Mouse (Mus musculus): Measurements from ENCODE around the gene Rpl27a.

Gene Rpl27a

DNA sequence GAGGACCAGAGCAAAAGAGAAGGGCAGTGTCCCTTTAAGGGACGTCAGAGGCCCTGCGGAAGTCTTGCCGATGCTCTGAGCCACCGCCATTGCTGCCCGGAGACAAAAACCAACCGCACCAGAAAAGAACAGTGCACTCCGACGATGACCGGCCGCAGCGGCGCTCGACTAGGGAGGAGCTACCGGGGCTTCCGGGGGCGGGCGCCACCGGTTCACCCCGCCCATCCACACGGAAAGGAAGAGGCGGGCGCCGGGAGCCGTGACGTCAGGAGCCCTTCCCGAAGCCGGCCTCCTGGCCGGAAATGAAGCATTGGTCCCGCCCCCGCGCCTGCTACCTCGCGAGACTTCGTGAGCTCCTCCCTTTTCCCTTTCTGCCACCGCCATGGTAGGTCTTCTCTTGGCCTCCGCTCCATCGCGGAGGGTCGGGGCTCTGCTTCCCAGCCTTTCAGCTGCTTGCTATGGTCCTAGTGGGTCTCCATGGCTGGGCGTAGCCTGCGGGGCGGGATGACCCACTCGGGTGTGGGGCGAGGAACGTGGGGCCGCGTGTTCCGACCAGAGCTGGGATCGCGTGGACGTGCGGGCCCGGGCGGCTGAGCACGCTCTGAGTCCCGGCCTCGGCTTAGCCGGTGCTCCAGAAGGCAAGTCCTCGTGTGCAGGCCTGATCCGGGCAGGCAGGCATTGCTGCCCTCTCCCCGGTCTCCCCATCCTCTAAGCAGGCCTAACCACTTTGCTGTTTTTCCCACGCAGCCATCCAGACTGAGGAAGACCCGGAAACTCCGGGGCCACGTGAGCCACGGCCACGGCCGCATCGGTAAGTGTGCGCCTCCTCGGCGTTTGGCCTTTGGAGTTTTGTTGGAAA lies at the start of gene Rpl27a:
Gene Rpl27a (plus strand): TSS at position 310 of the 859 bp plus-strand sequence.
- peak; percentile 95 for DNase-seq (ENCODE audit: low read depth, low spot score)

DNA sequence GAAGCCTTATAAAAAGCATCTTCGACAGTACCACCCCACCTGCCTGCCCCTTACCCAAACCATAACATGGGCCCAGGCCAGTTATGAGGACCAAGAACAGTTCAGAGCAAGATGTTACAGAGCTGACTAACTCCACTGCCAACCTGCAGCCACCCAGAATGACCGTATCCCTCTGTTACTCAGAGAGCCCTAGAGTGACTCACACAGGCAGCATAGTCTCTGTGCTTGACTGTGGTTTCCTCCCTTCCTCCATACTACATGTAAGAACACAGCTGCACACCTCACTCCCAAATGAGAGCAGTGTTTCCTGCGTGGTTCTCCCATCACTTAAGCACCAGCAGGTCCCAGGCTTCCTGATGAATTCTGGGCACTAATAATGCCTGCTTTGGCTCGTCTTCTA lies 48.2 kb upstream of the Rpl27a start:
- DNase-seq (ENCODE audit: low read depth, low spot score), result no peak

- DNase-seq (ENCODE audit: low read depth, low spot score), result no peak
Observed at GRCm38 (mm10) chr7:109477926-109478325, 41.0 kb upstream of the Rpl27a start.

DNA sequence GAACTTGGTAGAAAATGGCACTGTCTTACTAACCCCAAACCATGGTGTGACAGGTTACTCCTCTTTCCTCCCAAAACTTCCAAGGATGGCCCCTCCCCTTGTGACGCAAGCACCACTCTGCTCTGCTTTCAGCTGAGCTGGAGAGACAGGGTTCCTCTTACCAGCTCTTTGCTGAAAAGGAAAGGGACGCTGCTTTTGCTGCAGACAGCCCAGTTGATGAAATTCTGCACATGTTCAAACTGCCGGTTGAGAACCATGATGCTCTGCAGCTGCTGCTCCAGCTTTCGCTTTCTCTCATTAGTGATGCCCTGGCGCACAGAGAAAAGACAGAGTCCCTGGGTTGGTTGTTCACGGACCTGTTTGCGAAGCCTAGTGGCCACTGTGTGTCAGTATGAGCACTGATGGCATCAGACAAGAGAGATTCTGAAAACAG lies 38.2 kb upstream of the Rpl27a start:
- DNase-seq (ENCODE audit: low read depth, low spot score), result no peak

DNA sequence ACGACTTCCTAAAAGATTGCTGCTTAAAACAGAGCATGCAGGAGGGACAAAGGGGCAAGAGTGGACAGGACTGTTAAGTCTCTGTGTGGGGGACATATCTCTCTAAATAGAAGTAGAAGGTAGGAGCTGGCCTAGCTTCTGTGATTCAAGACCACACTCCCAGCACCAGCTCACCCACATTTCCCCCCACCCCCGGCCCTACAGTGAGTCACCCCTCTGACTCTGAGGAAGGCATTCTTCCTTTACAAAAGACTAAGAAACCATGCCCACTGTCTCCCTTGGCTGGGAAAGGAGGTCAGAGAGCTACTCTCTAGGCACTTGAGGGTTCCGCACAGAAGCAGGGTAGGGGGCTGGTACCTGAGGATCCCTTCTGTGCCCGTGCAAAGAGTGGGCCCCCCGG lies 34.7 kb upstream of the Rpl27a start:
- no peak for DNase-seq (ENCODE audit: low read depth, low spot score)

GRCm38 (mm10) chr7:109492616-109493318 lies 26.2 kb upstream of the Rpl27a start:
- no peak for DNase-seq (ENCODE audit: low read depth, low spot score)

GRCm38 (mm10) chr7:109493319-109494316 lies 25.3 kb upstream of the Rpl27a start:
- DNase-seq (ENCODE audit: low read depth, low spot score), result no peak

- no peak for DNase-seq (ENCODE audit: low read depth, low spot score)
Observed at GRCm38 (mm10) chr7:109497507-109497906, 21.4 kb upstream of the Rpl27a start.

- DNase-seq (ENCODE audit: low read depth, low spot score), result no peak
Observed at GRCm38 (mm10) chr7:109507119-109507518, 11.8 kb upstream of the Rpl27a start.

DNA sequence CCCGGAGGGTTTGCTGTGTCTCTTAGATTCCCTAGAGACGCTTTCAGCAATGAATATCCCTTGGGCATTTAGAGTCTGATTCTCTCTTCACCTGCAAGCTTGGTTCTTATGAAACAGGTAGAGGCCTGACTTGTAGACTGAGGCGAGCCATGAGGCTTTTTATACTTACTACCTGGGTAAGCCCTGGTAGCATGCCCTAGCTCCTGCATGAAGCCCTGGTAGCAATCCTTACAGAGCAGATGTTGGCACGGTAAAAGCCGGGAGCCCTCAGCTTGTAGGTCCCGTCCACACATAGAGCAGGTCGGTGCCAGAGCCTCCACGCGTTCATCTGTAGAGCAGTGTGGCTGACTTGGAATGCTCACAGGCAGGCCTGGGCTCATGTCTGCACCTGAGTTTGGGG lies 11.4 kb upstream of the Rpl27a start:
- no peak for DNase-seq (ENCODE audit: low read depth, low spot score)

GRCm38 (mm10) chr7:109508034-109508433 lies 10.9 kb upstream of the Rpl27a start, which contains the start of gene Trim66:
Trim66 (minus strand) TSS chr7:109508134.
- no peak for DNase-seq (ENCODE audit: low read depth, low spot score)

DNA sequence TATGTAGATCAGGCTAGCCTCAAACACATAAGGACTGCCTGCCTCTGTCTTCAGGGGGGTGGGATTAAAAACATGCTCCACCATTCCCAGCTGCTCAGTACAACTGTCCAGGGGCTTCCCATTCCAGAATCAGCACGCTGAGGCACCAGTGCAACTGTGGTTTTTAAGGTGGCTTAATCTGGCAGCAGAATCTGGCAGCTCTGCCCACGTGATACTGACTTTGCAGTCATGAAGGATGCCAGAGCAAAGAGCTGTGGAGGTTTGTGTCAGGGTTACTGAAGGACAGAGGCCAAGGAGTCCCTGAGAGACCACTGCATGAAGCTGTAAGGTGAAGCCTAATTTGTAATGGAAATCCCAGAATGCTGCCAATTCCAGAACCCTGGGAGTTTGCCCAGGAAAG lies 8.1 kb upstream of the Rpl27a start:
- DNase-seq (ENCODE audit: low read depth, low spot score), result no peak

- no peak for DNase-seq (ENCODE audit: low read depth, low spot score)
Observed at GRCm38 (mm10) chr7:109511838-109512237, 7.1 kb upstream of the Rpl27a start.

DNA sequence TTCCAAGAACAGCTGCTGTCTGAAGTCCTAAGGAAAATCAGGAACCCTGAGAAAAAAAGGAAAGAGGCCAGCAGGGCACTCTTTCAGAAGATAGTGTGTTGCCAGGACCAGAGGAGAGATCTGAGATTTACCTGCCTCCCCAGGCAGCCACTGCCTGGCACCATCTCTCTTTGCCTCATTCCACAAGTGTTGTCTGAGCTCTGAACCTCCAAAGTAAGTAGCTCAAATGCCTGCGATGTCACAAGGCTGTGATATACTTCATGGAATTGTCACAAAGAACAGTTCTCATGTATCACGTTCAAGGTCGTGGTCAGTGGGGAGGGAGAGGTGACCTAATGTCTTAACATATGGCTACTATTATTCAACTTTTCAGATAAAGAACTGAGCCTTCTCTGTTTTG lies 2.4 kb upstream of the Rpl27a start:
- no peak for DNase-seq (ENCODE audit: low read depth, low spot score)

GRCm38 (mm10) chr7:109518036-109518681 lies 788 bp upstream of the Rpl27a start:
- no peak for DNase-seq (ENCODE audit: low read depth, low spot score)

- DNase-seq (ENCODE audit: low read depth, low spot score), result no peak
Observed at GRCm38 (mm10) chr7:109519936-109520335, 989 bp downstream of the Rpl27a start.

- DNase-seq (ENCODE audit: low read depth, low spot score), result no peak
Observed at GRCm38 (mm10) chr7:109522084-109522483, 3.1 kb downstream of the Rpl27a start.

DNA sequence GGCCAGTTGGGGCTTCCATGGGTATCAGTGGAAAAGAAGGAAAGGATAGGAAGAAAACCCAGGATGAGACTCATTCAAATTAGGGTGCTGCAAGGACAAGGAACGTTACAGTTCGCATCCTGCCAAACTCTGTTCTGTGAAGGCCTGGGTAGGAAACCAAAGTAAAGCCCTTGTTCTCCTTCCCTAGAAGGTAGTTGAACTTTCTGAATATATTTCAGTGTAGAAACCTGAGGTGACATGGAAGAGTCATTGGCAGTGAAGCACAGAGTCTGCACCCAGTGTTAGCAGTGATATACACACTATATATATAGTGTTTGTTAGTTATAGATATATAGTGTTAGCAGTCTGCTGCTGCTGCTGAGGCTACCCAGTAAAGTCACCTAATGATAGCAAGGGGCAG lies 4.4 kb downstream of the Rpl27a start:
- DNase-seq (ENCODE audit: low read depth, low spot score), result no peak

DNA sequence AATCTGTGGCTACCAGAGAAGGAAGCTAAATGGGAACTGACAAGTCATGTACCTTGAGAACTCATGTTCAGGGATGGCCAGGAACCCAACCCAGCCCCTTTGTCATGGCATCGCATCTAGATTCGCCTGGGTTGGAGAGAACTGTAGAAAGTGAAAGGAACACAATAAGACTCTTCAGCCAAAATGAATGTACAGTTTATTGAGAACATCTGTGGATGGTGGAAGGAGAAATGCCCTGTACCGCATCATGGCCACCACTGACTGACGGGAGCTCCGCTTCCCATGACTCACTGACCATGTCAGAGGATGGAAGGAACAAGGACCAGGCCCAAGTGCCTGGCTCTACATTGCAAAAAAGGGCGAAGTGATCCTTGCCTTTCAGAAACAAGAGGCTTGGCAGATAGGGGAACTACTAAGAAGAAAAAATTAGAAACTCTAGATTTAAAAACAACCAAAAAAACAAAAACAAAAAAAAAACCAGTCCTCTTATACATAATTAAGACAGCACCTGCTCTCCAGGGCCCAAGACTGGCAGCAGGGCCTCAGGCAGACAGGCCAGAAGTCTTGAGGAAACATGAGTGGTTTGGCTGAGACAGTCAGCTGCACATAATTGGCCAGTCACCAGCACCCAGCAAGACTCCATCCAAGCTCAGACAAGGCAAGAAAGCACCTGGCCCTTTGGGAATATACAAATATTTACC lies 4.9 kb downstream of the Rpl27a start:
- no peak for DNase-seq (ENCODE audit: low read depth, low spot score)

DNA sequence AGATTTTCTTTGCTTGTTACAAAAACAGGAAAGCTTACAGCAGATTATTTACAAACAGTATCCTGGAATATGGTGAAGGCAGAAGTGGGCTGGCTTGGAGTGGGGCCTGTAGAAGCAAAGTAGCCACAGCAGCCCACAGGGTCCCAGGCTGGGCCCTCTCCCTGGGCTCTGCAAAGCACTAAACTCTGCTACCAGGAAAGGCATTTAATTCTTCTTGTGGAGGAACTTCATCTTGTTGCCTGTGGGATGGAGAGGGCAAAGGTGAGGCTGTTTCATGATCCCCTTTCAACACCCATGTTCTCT lies 5.4 kb downstream of the Rpl27a start:
- no peak for DNase-seq (ENCODE audit: low read depth, low spot score)

GRCm38 (mm10) chr7:109524763-109525162 lies 5.8 kb downstream of the Rpl27a start:
- no peak for DNase-seq (ENCODE audit: low read depth, low spot score)

Measured in retina, adult 2 months (tissue).